ENCODE assay signal across 9 mouse cellular contexts in genomic region chr5:117314587-117315428, GRCm38 (mm10). TPM values are rescaled to one million over a fixed set of nuclear protein-coding genes. Genes with fewer than 3 reads are reported as not detected.
DNase-seq lines count a peak whose midpoint lies in the region; ATAC-seq and TF ChIP-seq lines count a peak whose summit lies in the region.
"Had no signal": no experiment of that assay in that cellular context is flagged by ENCODE, and none has a peak within 500 bp of the region (broad histone marks: within the 10 kb centered on the region; RNA-seq: fewer than 3 reads in every experiment).

No protein-coding gene starts in this region.

- TF ChIP-seq EP300 in lung, postnatal 0 days (IDR thresholded peaks at IDR 0.05), result no peak

- 27% methylated on average over 9 of the region's 9 CpGs for WGBS in heart, embryonic 11.5 days (ENCODE audit: insufficient replicate concordance)
- WGBS in lung, postnatal 0 days, result 27% methylated on average over 9 of the region's 9 CpGs

- H3K4me2 ChIP-seq in heart, embryonic 11.5 days, result peak overlapping the region; percentile 8; the same call in 1 of the 2 replicates
- no peak overlapping the region for H3K4me2 ChIP-seq in lung, postnatal 0 days (replicated peaks; ENCODE audit: low read depth, low read length)

- H3K4me1 ChIP-seq in heart, embryonic 11.5 days (ENCODE audit: control insufficient read depth, insufficient read depth, low read length), result peaks cover 11% of the 10 kb centered on the region
- peaks cover 7% of the 10 kb centered on the region; the same call in 1 of the 2 replicates for H3K4me1 ChIP-seq in lung, postnatal 0 days (ENCODE audit: insufficient read depth, low read depth, low read length)

- H3K9ac ChIP-seq in heart, embryonic 11.5 days (ENCODE audit: low read depth, low read length), result 0 out of 2 replicates have a peak overlapping the region, but pooled peaks have one; percentile 22
- no peak overlapping the region for H3K9ac ChIP-seq in lung, postnatal 0 days (replicated peaks; ENCODE audit: low read depth)

- no peak overlapping the region for H3K27ac ChIP-seq in heart, embryonic 11.5 days (ENCODE audit: low read depth, low read length)
- H3K27ac ChIP-seq in lung, postnatal 0 days (ENCODE audit: low read length), result peak overlapping the region; percentile 48

- no peaks in the 10 kb centered on the region; the same call in 1 of the 2 replicates for H3K27me3 ChIP-seq in heart, embryonic 11.5 days (ENCODE audit: control insufficient read depth, insufficient read depth, low read length)
- no peaks in the 10 kb centered on the region for H3K27me3 ChIP-seq in lung, postnatal 0 days (replicated peaks; ENCODE audit: insufficient read depth, low read length)

- H3K36me3 ChIP-seq in heart, embryonic 11.5 days (ENCODE audit: control insufficient read depth, insufficient read depth, low read length), result no peaks in the 10 kb centered on the region
- no peaks in the 10 kb centered on the region for H3K36me3 ChIP-seq in lung, postnatal 0 days (ENCODE audit: insufficient read depth, low read length)

- H3K9me3 ChIP-seq in heart, embryonic 11.5 days (replicated peaks; ENCODE audit: control insufficient read depth, low read length), result no peaks in the 10 kb centered on the region
- no peaks in the 10 kb centered on the region for H3K9me3 ChIP-seq in lung, postnatal 0 days (ENCODE audit: low read length)

- no peak for ATAC-seq in heart, embryonic 11.5 days (replicated peaks; ENCODE audit: insufficient number of reproducible peaks, low FRiP score, low TSS enrichment)
- ATAC-seq in lung, postnatal 0 days, result peak; percentile 55

- DNase-seq in heart, adult 8-10 months (ENCODE audit: low spot score), result no peak
- peak; percentile 58 for DNase-seq in urinary bladder, postnatal 14 days (ENCODE audit: low spot score)
- no peak for DNase-seq in urinary bladder, postnatal 10 days (ENCODE audit: low spot score)
- DNase-seq in lung, postnatal 0 days (ENCODE audit: low spot score), result peak; percentile 84
- DNase-seq in cerebellum, adult 11-12 months, result no peak
- DNase-seq in cerebellum, adult 8-10 months, result no peak
- DNase-seq in c-Kit-positive CD71-positive TER-119-positive erythroid progenitor cells, embryonic 14.5 days (ENCODE audit: low spot score), result no peak

- TF ChIP-seq CTCF in lung, postnatal 0 days (IDR thresholded peaks at IDR 0.05), result no peak

- H3K4me3 ChIP-seq in heart, embryonic 11.5 days (ENCODE audit: low read depth, low read length), result no peak overlapping the region
- H3K4me3 ChIP-seq in lung, postnatal 0 days (ENCODE audit: low read depth, low read length), result no peak overlapping the region
- H3K4me3 ChIP-seq: myocyte had no signal

RNA-seq across cellular contexts. Expression of gene Vsig10, which starts 4.1 kb away (rescaled TPM):
- polyA plus RNA-seq in heart, embryonic 11.5 days (2014; fragmentation: Nextera tagmentation; extraction: Ambion mirVana), result 4.4 and 4.7 TPM in 2 replicates
- total RNA-seq in heart, adult 8-10 months (2022), result 1 to 10 TPM; 5.0 to 7.0 (median 6.3) TPM
- polyA plus RNA-seq in lung, postnatal 0 days (2015; fragmentation: Nextera tagmentation; extraction: Ambion mirVana), result 19.7 and 23.7 TPM in 2 replicates

RNA-seq across cellular contexts. Expression of gene Pebp1, which starts 27.4 kb away (rescaled TPM):
- polyA plus RNA-seq in heart, embryonic 11.5 days (2014; fragmentation: Nextera tagmentation; extraction: Ambion mirVana), result 571 and 603 TPM in 2 replicates
- 100 to 1,000 TPM; 440 to 578 (median 532) TPM for total RNA-seq in heart, adult 8-10 months (2022)
- 273 and 289 TPM in 2 replicates for polyA plus RNA-seq in lung, postnatal 0 days (2015; fragmentation: Nextera tagmentation; extraction: Ambion mirVana)

RNA-seq across cellular contexts. Expression of gene Wsb2, which starts 42.3 kb away (rescaled TPM):
- polyA plus RNA-seq in heart, embryonic 11.5 days (2014; fragmentation: Nextera tagmentation; extraction: Ambion mirVana), result 77.0 and 88.9 TPM in 2 replicates
- total RNA-seq in heart, adult 8-10 months (2022), result 100 to 1,000 TPM in 3 of 4 experiments, 10 to 100 TPM in 1; 87.1 to 122 (median 111) TPM
- 63.7 and 72.0 TPM in 2 replicates for polyA plus RNA-seq in lung, postnatal 0 days (2015; fragmentation: Nextera tagmentation; extraction: Ambion mirVana)

Comparison
In these comparisons a context has a peak if more than half of its experiments do, and no peak if none do; other contexts are left out.
1. DNase-seq: peak in urinary bladder, postnatal 14 days (single experiment) and lung, postnatal 0 days (single experiment); none in heart, adult 8-10 months (single experiment), urinary bladder, postnatal 10 days (single experiment), cerebellum, adult 11-12 months (single experiment), cerebellum, adult 8-10 months (single experiment) and c-Kit-positive CD71-positive TER-119-positive erythroid progenitor cells, embryonic 14.5 days (single experiment).